15 mouse cellular contexts compared by ENCODE assay signal in the genomic region with DNA sequence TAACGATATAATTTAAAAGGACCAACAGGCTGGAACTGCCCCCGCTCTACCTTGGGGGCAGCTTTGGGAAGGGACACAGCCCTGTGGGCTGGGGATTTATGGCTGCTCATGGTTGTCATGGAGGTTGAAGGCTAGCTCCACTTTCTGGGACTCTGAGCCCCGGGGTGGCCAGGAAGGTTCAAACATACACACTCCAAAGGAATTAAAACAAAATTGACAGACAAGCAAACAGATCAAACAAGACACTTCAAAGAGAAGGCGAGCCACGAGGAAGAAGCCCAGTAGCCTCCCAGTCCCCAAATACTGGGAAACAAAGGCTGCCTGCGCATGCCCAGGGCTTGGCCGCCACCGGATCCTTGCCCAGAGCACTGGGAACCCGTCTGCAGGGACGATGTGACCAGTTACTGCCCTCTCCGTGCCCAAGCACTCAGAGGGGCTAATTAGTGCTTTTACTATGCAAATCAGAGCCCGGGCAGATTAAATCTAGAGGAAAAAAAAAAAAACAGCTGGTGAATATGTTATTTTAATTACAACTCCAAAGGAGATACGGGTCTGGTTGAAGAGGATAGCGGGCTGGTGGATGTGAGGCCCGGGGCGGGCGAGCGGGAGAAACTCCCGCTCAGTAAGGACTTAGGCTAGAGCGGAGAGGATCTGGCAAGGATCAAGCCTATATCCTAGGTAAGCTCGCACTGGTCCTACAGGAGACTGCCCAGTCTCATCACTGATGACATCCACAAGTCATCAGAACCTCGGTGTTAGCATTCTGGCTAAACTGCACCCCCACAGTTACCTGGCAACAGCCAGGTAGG.
A peak's percentile ranks its signal among the peaks of the same experiment; 100 is the strongest.
DNase-seq lines count a peak whose midpoint lies in the region; ATAC-seq lines count a peak whose summit lies in the region.
"Had no signal": no experiment of that assay in that cellular context is flagged by ENCODE, and none has a peak within 500 bp of the region (broad histone marks: within the 10 kb centered on the region; RNA-seq: fewer than 3 reads in every experiment).

No protein-coding gene starts in this region.

- ATAC-seq in hindbrain, embryonic 12.5 days (ENCODE audit: low FRiP score): peak; percentile 71; the same call in 1 of the 2 replicates
- no peak for ATAC-seq in hindbrain, embryonic 11.5 days (ENCODE audit: low FRiP score)
- peak; percentile 75 for ATAC-seq in forebrain, embryonic 15.5 days (replicated peaks)
- peak; percentile 49; the same call in 1 of the 2 replicates for ATAC-seq in neural tube, embryonic 14.5 days (ENCODE audit: low read depth)
- no peak for ATAC-seq in heart, embryonic 12.5 days (ENCODE audit: insufficient number of reproducible peaks, low FRiP score)

- 35% methylated on average over 22 of the region's 22 CpGs for WGBS in hindbrain, embryonic 12.5 days
- WGBS in hindbrain, embryonic 11.5 days: 48% methylated on average over 22 of the region's 22 CpGs
- 14% methylated on average over 22 of the region's 22 CpGs for WGBS in forebrain, embryonic 15.5 days
- WGBS in neural tube, embryonic 14.5 days: 22% methylated on average over 22 of the region's 22 CpGs
- 37% methylated on average over 22 of the region's 22 CpGs for WGBS in heart, embryonic 12.5 days

- H3K27me3 ChIP-seq in hindbrain, embryonic 12.5 days: no peaks in the 10 kb centered on the region; the same call in 1 of the 2 replicates
- no peaks in the 10 kb centered on the region for H3K27me3 ChIP-seq in hindbrain, embryonic 11.5 days (ENCODE audit: control insufficient read depth, insufficient read depth, low read length)
- H3K27me3 ChIP-seq in forebrain, embryonic 15.5 days: no peaks in the 10 kb centered on the region
- H3K27me3 ChIP-seq in neural tube, embryonic 14.5 days (ENCODE audit: control insufficient read depth, insufficient read depth, low read length): no peaks in the 10 kb centered on the region
- peaks cover 5% of the 10 kb centered on the region; the same call in 1 of the 2 replicates for H3K27me3 ChIP-seq in heart, embryonic 12.5 days (replicated peaks)
- H3K27me3 ChIP-seq: embryonic facial prominence, embryonic 15.5 days had no signal

- H3K36me3 ChIP-seq in hindbrain, embryonic 12.5 days: no peaks in the 10 kb centered on the region
- no peaks in the 10 kb centered on the region for H3K36me3 ChIP-seq in hindbrain, embryonic 11.5 days (ENCODE audit: control insufficient read depth, insufficient read depth, low read length)
- no peaks in the 10 kb centered on the region; the same call in 1 of the 2 replicates for H3K36me3 ChIP-seq in forebrain, embryonic 15.5 days
- H3K36me3 ChIP-seq in neural tube, embryonic 14.5 days (ENCODE audit: control insufficient read depth, insufficient read depth, low read length): no peaks in the 10 kb centered on the region
- H3K36me3 ChIP-seq in heart, embryonic 12.5 days: no peaks in the 10 kb centered on the region
- H3K36me3 ChIP-seq: embryonic facial prominence, embryonic 15.5 days; limb, embryonic 15.5 days had no signal

- H3K4me1 ChIP-seq in hindbrain, embryonic 12.5 days: peaks cover 8% of the 10 kb centered on the region
- no peaks in the 10 kb centered on the region; the same call in 1 of the 2 replicates for H3K4me1 ChIP-seq in hindbrain, embryonic 11.5 days (replicated peaks; ENCODE audit: control insufficient read depth, insufficient read depth, low read length)
- H3K4me1 ChIP-seq in forebrain, embryonic 15.5 days: peaks cover 21% of the 10 kb centered on the region
- no peaks in the 10 kb centered on the region for H3K4me1 ChIP-seq in neural tube, embryonic 14.5 days (ENCODE audit: control insufficient read depth, insufficient read depth, low read length)
- no peaks in the 10 kb centered on the region for H3K4me1 ChIP-seq in heart, embryonic 12.5 days (replicated peaks)
- H3K4me1 ChIP-seq: embryonic facial prominence, embryonic 15.5 days had no signal

- H3K27ac ChIP-seq in hindbrain, embryonic 12.5 days: no peak overlapping the region; the same call in 1 of the 2 replicates
- H3K27ac ChIP-seq in hindbrain, embryonic 11.5 days (ENCODE audit: low read depth, low read length): no peak overlapping the region
- H3K27ac ChIP-seq in forebrain, embryonic 15.5 days (replicated peaks): peak overlapping the region; percentile 84
- H3K27ac ChIP-seq in neural tube, embryonic 14.5 days (ENCODE audit: low read depth, low read length): peak overlapping the region; percentile 12; the same call in 1 of the 2 replicates
- no peak overlapping the region for H3K27ac ChIP-seq in heart, embryonic 12.5 days (ENCODE audit: poor library complexity, severe bottlenecking)
- H3K27ac ChIP-seq: embryonic facial prominence, embryonic 15.5 days; heart, adult 2 months; limb, embryonic 15.5 days had no signal

- no peak overlapping the region for H3K9ac ChIP-seq in hindbrain, embryonic 12.5 days
- no peak overlapping the region for H3K9ac ChIP-seq in hindbrain, embryonic 11.5 days (ENCODE audit: low read depth, low read length)
- no peak overlapping the region for H3K9ac ChIP-seq in forebrain, embryonic 15.5 days (replicated peaks)
- H3K9ac ChIP-seq in neural tube, embryonic 14.5 days (replicated peaks; ENCODE audit: low read depth, low read length): no peak overlapping the region
- H3K9ac ChIP-seq in heart, embryonic 12.5 days: no peak overlapping the region
- H3K9ac ChIP-seq: embryonic facial prominence, embryonic 15.5 days; limb, embryonic 15.5 days had no signal

- H3K9me3 ChIP-seq in hindbrain, embryonic 12.5 days (replicated peaks): peaks cover 6% of the 10 kb centered on the region
- 0 out of 2 replicates have a peak, but pooled peaks cover 3% of the 10 kb centered on the region for H3K9me3 ChIP-seq in hindbrain, embryonic 11.5 days (ENCODE audit: control insufficient read depth, low read length)
- H3K9me3 ChIP-seq in forebrain, embryonic 15.5 days: no peaks in the 10 kb centered on the region
- H3K9me3 ChIP-seq in neural tube, embryonic 14.5 days (ENCODE audit: control insufficient read depth, low read length): no peaks in the 10 kb centered on the region
- peaks cover 15% of the 10 kb centered on the region for H3K9me3 ChIP-seq in heart, embryonic 12.5 days (replicated peaks)
- H3K9me3 ChIP-seq: embryonic facial prominence, embryonic 15.5 days; limb, embryonic 15.5 days had no signal

- no peak overlapping the region for H3K4me3 ChIP-seq in hindbrain, embryonic 12.5 days
- H3K4me3 ChIP-seq in hindbrain, embryonic 11.5 days (ENCODE audit: low read depth, low read length): no peak overlapping the region
- no peak overlapping the region for H3K4me3 ChIP-seq in forebrain, embryonic 15.5 days
- no peak overlapping the region for H3K4me3 ChIP-seq in neural tube, embryonic 14.5 days (ENCODE audit: low read depth, low read length)
- H3K4me3 ChIP-seq in heart, embryonic 12.5 days: no peak overlapping the region
- H3K4me3 ChIP-seq: embryonic facial prominence, embryonic 15.5 days; heart, adult 2 months; limb, embryonic 15.5 days had no signal

- DNase-seq in hindbrain, embryonic 11.5 days (ENCODE audit: low spot score): no peak
- DNase-seq in kidney, postnatal 10 days: peak; percentile 24
- no peak for DNase-seq in left cerebral cortex, adult 9 months (ENCODE audit: low spot score in 2 of 2)
- DNase-seq in adrenal gland, adult 8-10 months: no peak
- DNase-seq: cerebellum, postnatal 10 days; heart, adult 2 months; heart, postnatal 36 days; layer of hippocampus, adult 9-11 months; spleen, adult 18-20 months had no signal

- no peak overlapping the region; the same call in 1 of the 2 replicates for H3K4me2 ChIP-seq in hindbrain, embryonic 12.5 days (replicated peaks)
- H3K4me2 ChIP-seq in hindbrain, embryonic 11.5 days (replicated peaks; ENCODE audit: low read depth, low read length): no peak overlapping the region
- peak overlapping the region; percentile 28 for H3K4me2 ChIP-seq in forebrain, embryonic 15.5 days (replicated peaks)
- no peak overlapping the region for H3K4me2 ChIP-seq in neural tube, embryonic 14.5 days (ENCODE audit: low read depth, low read length)
- H3K4me2 ChIP-seq in heart, embryonic 12.5 days: no peak overlapping the region
- H3K4me2 ChIP-seq: embryonic facial prominence, embryonic 15.5 days; limb, embryonic 15.5 days had no signal

Comparison
In these comparisons a context has a peak if more than half of its experiments do, and no peak if none do; other contexts are left out.
1. ATAC-seq: peak in hindbrain, embryonic 12.5 days (single experiment), forebrain, embryonic 15.5 days (single experiment) and neural tube, embryonic 14.5 days (single experiment); none in hindbrain, embryonic 11.5 days (single experiment) and heart, embryonic 12.5 days (single experiment).
2. H3K27ac ChIP-seq: peak in forebrain, embryonic 15.5 days (single experiment) and neural tube, embryonic 14.5 days (single experiment); none in hindbrain, embryonic 12.5 days (single experiment), hindbrain, embryonic 11.5 days (single experiment) and heart, embryonic 12.5 days (single experiment).